Comparison of ENCODE assay signal across 11 mouse cellular contexts in the genomic region with DNA sequence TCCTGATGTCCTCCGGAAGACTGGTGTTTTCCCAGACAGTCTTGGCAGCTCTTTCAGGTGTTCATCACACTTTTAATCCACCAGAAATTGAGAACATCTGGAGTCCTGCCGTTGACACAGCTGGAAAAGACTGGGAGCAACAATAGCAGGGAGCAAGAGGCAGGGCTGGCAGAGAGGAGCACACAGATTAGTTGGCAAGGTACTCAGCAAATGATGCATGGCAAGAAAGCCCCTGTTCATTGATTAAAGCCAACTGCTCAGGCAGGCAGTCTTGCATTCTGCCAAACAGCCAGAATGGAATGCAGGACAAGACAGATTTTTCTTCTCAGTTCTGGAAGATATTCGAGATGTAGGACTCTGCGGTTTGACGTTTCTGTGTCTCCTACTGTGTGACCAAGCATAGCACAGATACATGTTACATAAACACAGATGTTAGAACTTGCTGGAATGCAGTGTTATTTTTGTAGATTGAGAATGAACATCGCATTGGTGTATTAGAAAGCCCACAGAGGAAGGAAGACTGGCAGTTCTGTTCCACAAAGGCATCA.
DNase-seq lines count a peak whose midpoint lies in the region; ATAC-seq and TF ChIP-seq lines count a peak whose summit lies in the region.
"Had no signal": no experiment of that assay in that cellular context is flagged by ENCODE, and none has a peak within 500 bp of the region (broad histone marks: within the 10 kb centered on the region; RNA-seq: fewer than 3 reads in every experiment).

No protein-coding gene starts in this region.

- H3K9ac ChIP-seq in kidney, postnatal 0 days (ENCODE audit: low read depth, low read length) = no peak overlapping the region
- no peak overlapping the region for H3K9ac ChIP-seq in kidney, embryonic 16.5 days (replicated peaks; ENCODE audit: low read length)
- no peak overlapping the region for H3K9ac ChIP-seq in lung, postnatal 0 days (replicated peaks; ENCODE audit: low read depth)
- H3K9ac ChIP-seq: heart, embryonic 12.5 days had no signal

- no peak for TF ChIP-seq POLR2A in brain, embryonic 14.5 days (IDR thresholded peaks at IDR 0.05; ENCODE audit: borderline replicate concordance, extremely low read depth, insufficient read depth, insufficient read length, poor library complexity, severe bottlenecking)

- TF ChIP-seq CTCF in kidney, postnatal 0 days (IDR thresholded peaks at IDR 0.05; ENCODE audit: low read depth) = no peak
- no peak for TF ChIP-seq CTCF in brain, embryonic 14.5 days (IDR thresholded peaks at IDR 0.05; ENCODE audit: borderline replicate concordance, extremely low read depth, insufficient read depth, insufficient read length)
- no peak for TF ChIP-seq CTCF in lung, postnatal 0 days (IDR thresholded peaks at IDR 0.05)

- no peaks in the 10 kb centered on the region for H3K27me3 ChIP-seq in kidney, postnatal 0 days (ENCODE audit: insufficient read depth, low read length)
- no peaks in the 10 kb centered on the region for H3K27me3 ChIP-seq in kidney, embryonic 16.5 days (ENCODE audit: insufficient read depth, low read length)
- H3K27me3 ChIP-seq in lung, postnatal 0 days (replicated peaks; ENCODE audit: insufficient read depth, low read length) = no peaks in the 10 kb centered on the region
- H3K27me3 ChIP-seq: heart, embryonic 12.5 days had no signal

- DNase-seq in kidney, postnatal 0 days (ENCODE audit: low spot score) = peak; percentile 8
- peak; percentile 53 for DNase-seq in brain, embryonic 14.5 days (ENCODE audit: low read depth)
- DNase-seq in embryo, embryonic 11 days = peak; percentile 26
- DNase-seq in lung, postnatal 0 days (ENCODE audit: low spot score) = peak; percentile 27
- DNase-seq in spleen, postnatal 4 days (ENCODE audit: low spot score in 2 of 2) = no peak
- DNase-seq in urinary bladder, postnatal 25 days (ENCODE audit: low spot score) = no peak
- DNase-seq: adrenal gland, postnatal 36 days; cerebellum, adult 18-20 months; thymus, adult 18-20 months had no signal

- TF ChIP-seq EP300 in lung, postnatal 0 days (IDR thresholded peaks at IDR 0.05) = no peak

- H3K4me3 ChIP-seq in kidney, postnatal 0 days (replicated peaks; ENCODE audit: low read depth, low read length) = no peak overlapping the region
- H3K4me3 ChIP-seq in kidney, embryonic 16.5 days (ENCODE audit: low read length) = no peak overlapping the region
- no peak overlapping the region for H3K4me3 ChIP-seq in lung, postnatal 0 days (ENCODE audit: low read depth, low read length)
- H3K4me3 ChIP-seq: heart, embryonic 12.5 days had no signal

- ATAC-seq in kidney, postnatal 0 days (replicated peaks; ENCODE audit: low FRiP score, low read depth) = no peak
- no peak; the same call in 1 of the 2 replicates for ATAC-seq in kidney, embryonic 16.5 days (ENCODE audit: low FRiP score, low TSS enrichment)
- ATAC-seq in lung, postnatal 0 days = peak; percentile 57

- H3K4me1 ChIP-seq in kidney, postnatal 0 days (replicated peaks; ENCODE audit: insufficient read depth, low read length) = no peaks in the 10 kb centered on the region
- H3K4me1 ChIP-seq in kidney, embryonic 16.5 days (ENCODE audit: insufficient read depth, low read length) = 0 out of 2 replicates have a peak, but pooled peaks cover 4% of the 10 kb centered on the region
- no peaks in the 10 kb centered on the region for H3K4me1 ChIP-seq in lung, postnatal 0 days (ENCODE audit: insufficient read depth, low read depth, low read length)
- H3K4me1 ChIP-seq: heart, embryonic 12.5 days had no signal

- H3K27ac ChIP-seq in kidney, postnatal 0 days = no peak overlapping the region
- no peak overlapping the region for H3K27ac ChIP-seq in kidney, embryonic 16.5 days (ENCODE audit: low read length)
- H3K27ac ChIP-seq in lung, postnatal 0 days (ENCODE audit: low read length) = no peak overlapping the region

- no peak overlapping the region for H3K4me2 ChIP-seq in kidney, postnatal 0 days (ENCODE audit: low read length)
- H3K4me2 ChIP-seq in kidney, embryonic 16.5 days (replicated peaks; ENCODE audit: low read depth, low read length) = no peak overlapping the region
- no peak overlapping the region for H3K4me2 ChIP-seq in lung, postnatal 0 days (replicated peaks; ENCODE audit: low read depth, low read length)
- H3K4me2 ChIP-seq: heart, embryonic 12.5 days had no signal

- 31% methylated on average over 6 of the region's 6 CpGs for WGBS in kidney, postnatal 0 days
- WGBS in kidney, embryonic 16.5 days = 29% methylated on average over 6 of the region's 6 CpGs
- WGBS in lung, postnatal 0 days = 46% methylated on average over 6 of the region's 6 CpGs

- no peaks in the 10 kb centered on the region for H3K9me3 ChIP-seq in kidney, postnatal 0 days (replicated peaks; ENCODE audit: low read length)
- no peaks in the 10 kb centered on the region for H3K9me3 ChIP-seq in kidney, embryonic 16.5 days (ENCODE audit: low read length)
- H3K9me3 ChIP-seq in lung, postnatal 0 days (ENCODE audit: low read length) = no peaks in the 10 kb centered on the region
- H3K9me3 ChIP-seq: heart, embryonic 12.5 days had no signal

- no peaks in the 10 kb centered on the region for H3K36me3 ChIP-seq in kidney, postnatal 0 days (ENCODE audit: insufficient read depth, low read length)
- no peaks in the 10 kb centered on the region for H3K36me3 ChIP-seq in kidney, embryonic 16.5 days (ENCODE audit: insufficient read depth, low read length)
- no peaks in the 10 kb centered on the region for H3K36me3 ChIP-seq in lung, postnatal 0 days (ENCODE audit: insufficient read depth, low read length)
- H3K36me3 ChIP-seq: heart, embryonic 12.5 days had no signal

Comparison
In these comparisons a context has a peak if more than half of its experiments do, and no peak if none do; other contexts are left out.
1. DNase-seq: peak in kidney, postnatal 0 days (single experiment), brain, embryonic 14.5 days (single experiment), embryo, embryonic 11 days (single experiment) and lung, postnatal 0 days (single experiment); none in spleen, postnatal 4 days (0 of 2) and urinary bladder, postnatal 25 days (single experiment).